Mouse (Mus musculus) forebrain, postnatal 0 days (tissue): ENCODE results near the gene Abcc2. TPM values are rescaled to one million over a fixed set of nuclear protein-coding genes. Genes with fewer than 3 reads are reported as not detected.

Source experiments
- ATAC-seq: fragments of 200-750 bp; cut with Nextera tagmentation; 2 replicates; pipeline ENCODE4 v1.8.0; 2017; ENCODE audit warnings: mild to moderate bottlenecking, moderate library complexity
- DNase-seq: peaks from one replicate; pipeline ENCODE4 v3.0.0-alpha.2; 2015
- H3K27ac ChIP-seq: fragments of 300-500 bp; sonication (generic); 2 replicates; pipeline ENCODE4 v1.5.1; 2014; ENCODE audit warnings: low read depth, mild to moderate bottlenecking, antibody characterized with exemption, low read length, moderate library complexity, mixed read lengths
- H3K27me3 ChIP-seq: fragments of 300-500 bp; sonication (generic); 2 replicates; pipeline ENCODE4 v1.6.1; 2014; ENCODE audit warnings: mild to moderate bottlenecking, low read length, mixed read lengths; ENCODE audit not compliant: insufficient read depth
- H3K36me3 ChIP-seq: fragments of 300-500 bp; sonication (generic); 2 replicates; pipeline ENCODE4 v1.6.1; 2014; ENCODE audit warnings: mild to moderate bottlenecking, moderate library complexity; ENCODE audit not compliant: insufficient read depth
- H3K4me1 ChIP-seq: fragments of 300-500 bp; sonication (generic); 2 replicates; pipeline ENCODE4 v1.6.1; 2014; ENCODE audit warnings: antibody characterized with exemption; ENCODE audit not compliant: insufficient read depth
- H3K4me2 ChIP-seq: fragments of 300-500 bp; sonication (generic); 2 replicates; pipeline ENCODE4 v1.6.1; 2014; ENCODE audit warnings: low read depth, mild to moderate bottlenecking, moderate library complexity
- H3K4me3 ChIP-seq: fragments of 300-500 bp; sonication (generic); 2 replicates; pipeline ENCODE4 v1.5.1; 2014; ENCODE audit warnings: low read depth, low read length, mixed read lengths
- H3K9ac ChIP-seq: fragments of 300-500 bp; sonication (generic); 2 replicates; pipeline ENCODE4 v1.6.1; 2014; ENCODE audit warnings: mild to moderate bottlenecking
- H3K9me3 ChIP-seq: fragments of 300-500 bp; sonication (generic); 2 replicates; pipeline ENCODE4 v1.6.1; 2016; ENCODE audit warnings: low read length
- CTCF ChIP-seq: sonication (generic); IDR thresholded peaks from 2 replicates; pipeline ENCODE4 v1.5.1; 2016; ENCODE audit warnings: antibody characterized with exemption, control low read depth, low read depth
- WGBS: fragments of 180-500 bp; shearing (Covaris S2); extraction: QIAGEN DNeasy Blood & Tissue Kit; methylation state at CpG from one replicate; pipeline ENCODE4 v1.1.7; 2014; 5-methylcytosine and 5-hydroxymethylcytosine counted together
- polyA plus RNA-seq: library from polyadenylated mRNA; unstranded; fragments of >200 nt; fragmentation: Nextera tagmentation; extraction: Ambion mirVana; gene quantifications from 2 replicates; pipeline ENCODE4 v1.2.1, GENCODE M21; 2015
- total RNA-seq: library from RNA; depleted of rRNA; stranded (reverse); fragments of >200 nt; gene quantifications from 2 replicates; pipeline ENCODE4 v1.2.3, GENCODE M21; 2014

Gene Abcc2
- total and polyA plus RNA-seq, 2 experiments from 2014 or later = 0.02 TPM; not detected in 1

DNA sequence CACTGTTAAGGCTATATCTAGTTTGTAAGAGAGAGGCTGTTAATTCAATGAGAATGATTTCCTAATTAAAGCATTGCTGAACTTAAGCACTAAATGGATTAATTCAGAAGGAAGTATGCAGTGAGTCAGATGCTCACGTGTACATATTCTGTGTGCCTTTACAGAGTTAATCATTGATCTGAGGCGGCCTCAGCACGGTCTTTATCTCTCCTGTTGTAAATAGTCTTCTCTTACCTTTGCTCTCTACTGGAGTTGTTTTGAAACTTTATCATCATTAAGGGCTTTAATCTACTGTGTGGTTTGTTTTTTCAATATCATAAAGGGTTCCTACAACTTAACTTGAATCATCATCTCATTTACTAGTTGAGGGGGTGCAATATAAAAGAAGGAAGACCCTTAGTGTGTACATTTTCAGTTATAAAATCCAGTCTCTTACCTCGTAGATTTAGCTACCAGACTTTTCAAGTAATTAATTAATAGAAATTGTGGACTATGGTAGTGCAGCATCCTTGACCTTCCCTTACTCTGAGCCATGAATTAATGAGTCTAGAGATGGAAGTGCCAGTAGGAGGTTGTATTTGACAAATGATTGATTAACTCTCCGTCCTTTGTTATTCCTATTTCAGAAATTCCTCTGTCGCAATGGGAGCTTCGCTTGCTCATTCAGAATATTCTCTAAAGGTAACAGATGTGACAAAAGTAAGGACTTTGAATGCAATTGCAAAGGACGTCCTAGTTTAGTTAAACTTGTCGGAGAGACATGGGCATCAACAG lies 14.3 kb upstream of the Abcc2 start:
- Histone ChIP-seq H3K36me3 (no peaks in the 10 kb centered on the region), H3K27ac (no peak overlapping the region), H3K4me3 (no peak overlapping the region), H3K9ac (no peak overlapping the region), H3K4me2 (no peak overlapping the region), H3K9me3 (no peaks in the 10 kb centered on the region), H3K4me1 (no peaks in the 10 kb centered on the region), H3K27me3 (no peaks in the 10 kb centered on the region)
- DNase-seq = no peak
- no peak for TF ChIP-seq CTCF
- WGBS = 79% methylated on average over 9 of the region's 9 CpGs
- ATAC-seq = no peak

DNA sequence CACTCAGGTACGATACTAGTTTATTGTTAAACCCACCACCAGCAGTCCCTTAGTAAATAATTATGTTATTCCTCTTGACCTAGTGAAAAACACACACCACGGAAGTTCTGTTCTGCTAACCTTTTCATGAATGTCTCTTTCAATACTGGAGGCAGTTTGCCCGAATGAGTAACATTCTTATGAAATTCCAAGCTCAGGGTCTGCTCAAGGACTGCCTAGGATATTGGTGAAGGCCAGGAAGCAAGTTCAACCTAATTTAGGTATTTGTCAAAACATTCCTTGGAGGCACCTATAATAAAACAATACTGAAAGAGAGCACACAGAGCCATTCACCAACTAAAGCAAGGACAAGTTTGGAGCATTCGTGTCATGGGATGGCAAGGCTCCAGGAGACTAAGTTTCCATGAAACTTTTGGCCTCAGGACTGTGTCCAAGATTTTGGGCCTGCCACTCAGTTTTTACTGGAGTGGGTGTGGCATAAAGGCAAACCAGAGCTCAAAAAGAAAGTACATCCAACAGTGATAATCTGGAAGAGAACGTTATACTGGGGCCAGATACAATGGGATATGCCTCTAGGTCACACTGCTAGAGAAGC lies 12.5 kb upstream of the Abcc2 start:
- no peak overlapping the region for H3K4me3 ChIP-seq
- no peaks in the 10 kb centered on the region for H3K27me3 ChIP-seq
- H3K4me1 ChIP-seq = no peaks in the 10 kb centered on the region
- H3K4me2 ChIP-seq = no peak overlapping the region
- TF ChIP-seq CTCF = no peak
- H3K27ac ChIP-seq = no peak overlapping the region
- H3K9me3 ChIP-seq = no peaks in the 10 kb centered on the region
- H3K9ac ChIP-seq = no peak overlapping the region
- ATAC-seq (no peak), DNase-seq (no peak)
- H3K36me3 ChIP-seq = no peaks in the 10 kb centered on the region
- WGBS = 84% methylated on average over 5 of the region's 5 CpGs

DNA sequence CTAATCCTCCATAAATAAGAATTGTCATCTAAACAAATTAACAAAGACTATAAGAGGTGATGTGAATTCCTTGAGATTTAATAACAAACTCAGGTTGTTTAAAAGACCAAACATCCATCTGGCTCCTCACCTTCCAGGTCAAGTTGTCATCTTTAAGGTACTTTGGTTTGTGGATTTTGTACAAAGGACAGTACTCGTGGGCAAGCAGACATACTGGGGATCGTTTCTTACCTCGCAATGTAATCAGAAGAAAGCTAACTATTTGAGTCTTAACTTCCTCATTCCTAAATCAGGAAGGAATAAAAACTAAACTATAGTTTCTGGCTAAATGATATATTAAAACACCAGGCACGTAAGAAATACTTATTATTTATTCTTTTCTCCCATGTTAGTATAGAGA lies 11.4 kb upstream of the Abcc2 start:
- H3K9me3 ChIP-seq = no peaks in the 10 kb centered on the region
- no peak overlapping the region for H3K9ac ChIP-seq
- no peak overlapping the region for H3K4me3 ChIP-seq
- ATAC-seq (no peak), DNase-seq (no peak)
- 92% methylated on average over 4 of the region's 4 CpGs for WGBS
- no peaks in the 10 kb centered on the region for H3K27me3 ChIP-seq
- H3K27ac ChIP-seq = no peak overlapping the region
- no peaks in the 10 kb centered on the region for H3K4me1 ChIP-seq
- H3K36me3 ChIP-seq = no peaks in the 10 kb centered on the region
- H3K4me2 ChIP-seq = no peak overlapping the region
- TF ChIP-seq CTCF = no peak

- DNase-seq (no peak), ATAC-seq (no peak)
- H3K27ac ChIP-seq = no peak overlapping the region
- no peaks in the 10 kb centered on the region for H3K27me3 ChIP-seq
- no peak overlapping the region for H3K4me3 ChIP-seq
- no peaks in the 10 kb centered on the region for H3K4me1 ChIP-seq
- H3K9me3 ChIP-seq = no peaks in the 10 kb centered on the region
- H3K4me2 ChIP-seq = no peak overlapping the region
- no peak for TF ChIP-seq CTCF
- WGBS = 88% methylated on average over 5 of the region's 5 CpGs
- no peak overlapping the region for H3K9ac ChIP-seq
- H3K36me3 ChIP-seq = no peaks in the 10 kb centered on the region
Measured at GRCm38 (mm10) chr19:43771499-43771969, 10.5 kb upstream of the Abcc2 start.

- ATAC-seq (no peak), DNase-seq (no peak)
- Histone ChIP-seq H3K4me1 (no peaks in the 10 kb centered on the region), H3K27ac (no peak overlapping the region), H3K4me2 (no peak overlapping the region), H3K4me3 (no peak overlapping the region), H3K36me3 (no peaks in the 10 kb centered on the region), H3K9ac (no peak overlapping the region), H3K27me3 (no peaks in the 10 kb centered on the region), H3K9me3 (no peaks in the 10 kb centered on the region)
- no peak for TF ChIP-seq CTCF
- 57% methylated on average over 6 of the region's 6 CpGs for WGBS
Measured at GRCm38 (mm10) chr19:43772311-43772710, 9.7 kb upstream of the Abcc2 start.

DNA sequence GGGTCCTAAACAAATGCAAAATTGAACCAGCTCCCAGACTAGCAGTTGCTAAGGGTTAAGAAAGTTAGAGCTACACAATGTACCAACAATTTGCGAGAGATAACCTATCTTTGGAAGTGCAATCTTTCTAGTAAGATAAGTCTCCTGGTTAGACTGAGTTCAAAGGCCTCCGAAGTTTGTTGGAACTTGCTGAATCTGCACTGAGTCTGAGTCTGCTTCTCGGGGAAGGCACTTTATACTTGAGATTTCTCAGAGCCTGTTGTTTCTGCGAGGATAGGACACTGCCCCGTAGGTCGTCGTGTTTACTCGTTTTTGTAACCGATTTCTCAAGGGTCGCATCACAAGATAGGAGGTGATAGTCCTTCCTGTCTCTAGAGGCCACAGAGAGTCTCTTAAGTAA lies 6.6 kb upstream of the Abcc2 start:
- TF ChIP-seq CTCF = no peak
- no peak for ATAC-seq
- DNase-seq = no peak
- Histone ChIP-seq H3K4me1 (no peaks in the 10 kb centered on the region), H3K9ac (no peak overlapping the region), H3K9me3 (no peaks in the 10 kb centered on the region), H3K27me3 (no peaks in the 10 kb centered on the region), H3K27ac (no peak overlapping the region), H3K36me3 (no peaks in the 10 kb centered on the region), H3K4me3 (no peak overlapping the region), H3K4me2 (no peak overlapping the region)
- 86% methylated on average over 10 of the region's 10 CpGs for WGBS

GRCm38 (mm10) chr19:43776561-43776960 lies 5.4 kb upstream of the Abcc2 start:
- DNase-seq (no peak), ATAC-seq (no peak)
- no peak for TF ChIP-seq CTCF
- Histone ChIP-seq H3K27ac (no peak overlapping the region), H3K4me3 (no peak overlapping the region), H3K9me3 (no peaks in the 10 kb centered on the region), H3K4me2 (no peak overlapping the region), H3K27me3 (no peaks in the 10 kb centered on the region), H3K4me1 (no peaks in the 10 kb centered on the region), H3K9ac (no peak overlapping the region), H3K36me3 (no peaks in the 10 kb centered on the region)
- 75% methylated on average over 4 of the region's 4 CpGs for WGBS
